Mouse (Mus musculus) ES-E14 (cell line): ENCODE results near the gene Lpcat3. TPM values are rescaled to one million over a fixed set of nuclear protein-coding genes. Genes with fewer than 3 reads are reported as not detected.
"Not testable (repeated sequence)": the region's sequence is repeated elsewhere in the genome, so short reads cannot be mapped to it uniquely, and the experiment has no call there.

Experiments used
- DNase-seq: peaks from one replicate; pipeline ENCODE4 v3.0.0-alpha.2; 2013; ENCODE audit warnings: low read depth, low spot score
- H3K27ac ChIP-seq: 2 replicates; pipeline ENCODE4 v1.5.1; 2012; ENCODE audit warnings: low read depth, mild to moderate bottlenecking, low read length, moderate library complexity, mixed read lengths; ENCODE audit not compliant: poor library complexity, insufficient read depth, severe bottlenecking
- H3K36me3 ChIP-seq: 2 replicates; pipeline ENCODE4 v1.6.1; 2012; ENCODE audit warnings: mild to moderate bottlenecking, low read length, moderate library complexity, mixed read lengths; ENCODE audit not compliant: control insufficient read depth, poor library complexity, insufficient read depth, severe bottlenecking
- H3K4me1 ChIP-seq, 2 experiments: fragments of 150-350 bp in 1 of 2; sonication (generic) in 1 of 2; 2 replicates each; pipeline ENCODE4 v1.6.1; 2012; ENCODE audit warnings: low read length in 2 of 2, mild to moderate bottlenecking in 1 of 2, mixed read lengths in 1 of 2; ENCODE audit not compliant: control insufficient read depth in 2 of 2, insufficient read depth in 2 of 2, poor library complexity in 1 of 2
- H3K4me3 ChIP-seq, 2 experiments: fragments of 150-350 bp in 1 of 2; sonication (generic) in 1 of 2; 2 replicates each; pipeline ENCODE4 v1.5.1; 2012; ENCODE audit warnings: low read length in 2 of 2, low read depth in 1 of 2, mild to moderate bottlenecking in 1 of 2, mixed read lengths in 1 of 2; ENCODE audit not compliant: insufficient read depth in 1 of 2, poor library complexity in 1 of 2, severe bottlenecking in 1 of 2
- H3K9ac ChIP-seq: 2 replicates; pipeline ENCODE4 v1.6.1; 2012; ENCODE audit warnings: low read depth, mild to moderate bottlenecking, low read length, mixed read lengths; ENCODE audit not compliant: poor library complexity, insufficient read depth, severe bottlenecking
- H3K9me3 ChIP-seq: fragments of 150-350 bp; sonication (generic); 2 replicates; pipeline ENCODE4 v1.6.1; 2012; ENCODE audit warnings: low read depth, mild to moderate bottlenecking, low read length; ENCODE audit not compliant: control insufficient read depth, insufficient read depth
- CHD2 ChIP-seq: IDR thresholded peaks from 2 replicates; pipeline ENCODE4 v1.6.1; 2014; ENCODE audit warnings: mild to moderate bottlenecking, low read depth, low read length, inconsistent platforms
- HCFC1 ChIP-seq: IDR thresholded peaks from 2 replicates; pipeline ENCODE4 v1.6.1; 2012; ENCODE audit warnings: low read length, inconsistent platforms, borderline replicate concordance; ENCODE audit not compliant: insufficient read depth
- MAFK ChIP-seq: IDR thresholded peaks from 2 replicates; pipeline ENCODE4 v1.6.1; 2014; ENCODE audit warnings: mild to moderate bottlenecking, low read depth, low read length, inconsistent platforms; ENCODE audit not compliant: insufficient read depth
- ZC3H11A ChIP-seq: IDR thresholded peaks from 2 replicates; pipeline ENCODE4 v1.6.1; 2012; ENCODE audit warnings: low read depth, mild to moderate bottlenecking, inconsistent platforms, low read length, borderline replicate concordance
- ZNF384 ChIP-seq: IDR thresholded peaks from 2 replicates; pipeline ENCODE4 v1.6.1; 2012; ENCODE audit warnings: low read depth, low read length, inconsistent platforms
- in situ Hi-C, 2 experiments: fragments of 600-800 bp; cut with MboI; formaldehyde crosslinking; loops; one replicate each; pipeline ENCODE4 v1.15.1; 2025; ENCODE audit warnings: low sequenced_read_pairs in 2 of 2, inconsistent platforms in 1 of 2; ENCODE audit not compliant: unreplicated experiment in 2 of 2
- total RNA-seq: library from RNA; depleted of rRNA; stranded (reverse); fragments of 300-350 nt; gene quantifications from 2 replicates; pipeline ENCODE4 v1.2.3, GENCODE M21; 2012; rRNA removed

The Lpcat3 gene
- total RNA-seq, result 65.5 and 107 TPM in 2 replicates

DNA sequence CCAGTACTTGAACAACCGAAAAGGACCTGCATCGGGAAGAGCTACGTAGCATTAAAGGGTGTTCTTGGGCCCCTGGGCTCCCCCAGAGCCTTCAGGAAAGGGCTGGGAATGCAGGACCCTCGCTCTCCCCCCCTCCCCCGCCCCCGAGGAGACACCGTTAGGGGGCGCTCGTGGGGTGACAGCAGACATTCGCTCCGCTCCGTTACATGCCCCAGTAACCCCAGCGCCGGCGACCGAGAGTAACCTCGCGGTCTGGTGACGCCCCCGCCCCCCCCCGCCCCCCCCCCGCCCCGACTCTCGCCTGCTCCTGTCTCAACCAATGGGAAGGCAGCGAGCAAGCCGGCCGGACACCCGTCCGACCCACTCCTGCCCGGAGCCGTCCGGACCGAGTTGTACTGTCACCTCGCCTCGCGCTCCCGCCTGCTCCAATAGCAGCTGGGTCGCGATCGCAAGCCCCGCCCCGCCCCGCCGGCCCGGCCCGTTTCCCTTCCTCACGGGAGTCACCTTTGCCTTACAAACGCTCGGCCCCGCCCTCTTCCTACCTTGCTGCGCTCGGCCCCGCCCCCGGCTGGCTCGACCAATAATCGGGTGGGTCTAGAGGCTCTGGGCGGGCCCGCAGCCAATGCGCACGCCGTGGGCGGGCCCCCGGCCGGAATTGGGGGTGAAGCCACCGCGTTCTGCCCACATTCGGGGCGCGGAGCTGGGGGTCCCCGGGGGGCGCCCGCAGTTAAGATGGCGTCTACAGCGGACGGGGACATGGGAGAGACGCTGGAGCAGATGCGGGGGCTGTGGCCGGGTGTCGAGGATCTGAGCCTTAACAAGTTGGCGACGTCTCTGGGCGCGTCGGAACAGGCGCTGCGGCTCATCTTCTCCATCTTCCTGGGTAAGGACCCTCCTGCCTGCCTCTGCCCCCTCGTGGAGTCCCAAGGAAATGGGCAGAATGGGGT is at the start of gene Lpcat3:
TSS of gene Lpcat3 (plus strand) at position 551 of the 947 bp plus-strand sequence.
- Histone ChIP-seq H3K4me3 (peak within 1 kb of the TSS; percentile 78 to 92), H3K36me3 (no peaks in the 10 kb centered on the region), H3K4me1 (peaks cover 0 to 4% of the 10 kb centered on the region in 2 experiments; a peak in 1 of 4 replicates), H3K9me3 (no peaks in the 10 kb centered on the region), H3K9ac (peak within 1 kb of the TSS; percentile 80), H3K27ac (peak within 1 kb of the TSS; percentile 68)
- TF ChIP-seq ZNF384, result no peak
- peak; percentile 39; the same call in 1 of the 2 replicates for TF ChIP-seq HCFC1
- 0 out of 2 replicates have a peak, but pooled peaks have one; percentile 6 for TF ChIP-seq ZC3H11A
- no peak for TF ChIP-seq CHD2
- no peak for TF ChIP-seq MAFK
- in situ Hi-C loops, result no loop called here
- DNase-seq, result peak; percentile 98

- no peaks in the 10 kb centered on the region for H3K4me1 ChIP-seq
- no peak overlapping the region for H3K4me3 ChIP-seq
- DNase-seq, result no peak
- in situ Hi-C loops, result no loop called here
- H3K36me3 ChIP-seq, result no peaks in the 10 kb centered on the region
- H3K27ac ChIP-seq, result no peak overlapping the region
- no peak overlapping the region for H3K9ac ChIP-seq
- TF ChIP-seq MAFK (no peak), HCFC1 (no peak), CHD2 (no peak), ZC3H11A (no peak), ZNF384 (no peak)
- H3K9me3 ChIP-seq, result no peaks in the 10 kb centered on the region
These were observed 37.2 kb upstream of the Lpcat3 start for GRCm38 (mm10) chr6:124625612-124626011.

- in situ Hi-C loops, H3K36me3 ChIP-seq, H3K4me1 ChIP-seq, H3K9ac ChIP-seq, H3K9me3 ChIP-seq, H3K27ac ChIP-seq, H3K4me3 ChIP-seq, DNase-seq: not testable (repeated sequence)
These were observed 36.6 kb upstream of the Lpcat3 start for GRCm38 (mm10) chr6:124626184-124626583.

DNA sequence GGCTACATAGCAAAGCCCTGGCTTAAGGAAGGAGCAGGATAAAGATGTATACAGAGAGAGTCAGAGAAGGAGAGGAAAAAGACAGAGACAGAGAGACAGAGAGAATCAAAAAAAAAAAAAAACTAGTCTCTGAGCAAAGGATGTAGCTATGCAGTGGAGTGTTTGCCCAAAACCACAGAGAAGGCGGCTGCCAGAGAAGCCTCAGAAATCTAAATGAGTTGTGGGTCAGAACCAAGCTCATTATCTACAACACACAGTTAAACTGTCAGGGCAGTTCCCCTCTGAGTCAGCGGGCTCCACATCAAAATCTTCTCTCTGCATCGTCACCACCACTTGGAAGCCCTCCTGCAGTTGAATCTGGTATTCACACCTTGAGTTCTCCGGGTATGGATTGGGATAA is 32.1 kb upstream of the Lpcat3 start:
- no peak for DNase-seq
- Histone ChIP-seq H3K27ac (no peak overlapping the region), H3K4me1 (no peaks in the 10 kb centered on the region), H3K36me3 (no peaks in the 10 kb centered on the region), H3K9me3 (no peaks in the 10 kb centered on the region), H3K4me3 (no peak overlapping the region), H3K9ac (no peak overlapping the region)
- in situ Hi-C loops, result no loop called here
- TF ChIP-seq HCFC1, result no peak
- no peak for TF ChIP-seq CHD2
- no peak for TF ChIP-seq ZC3H11A
- no peak for TF ChIP-seq MAFK
- TF ChIP-seq ZNF384, result no peak

- H3K4me1 ChIP-seq, DNase-seq, H3K9ac ChIP-seq, H3K4me3 ChIP-seq, H3K36me3 ChIP-seq, in situ Hi-C loops, H3K9me3 ChIP-seq, H3K27ac ChIP-seq: not testable (repeated sequence)
These were observed 26.8 kb upstream of the Lpcat3 start, which contains the start of gene C1s2 for GRCm38 (mm10) chr6:124635985-124636384. TSS of gene C1s2 (minus strand) at chr6:124636085.

GRCm38 (mm10) chr6:124636858-124637460 is 25.9 kb upstream of the Lpcat3 start:
- H3K9ac ChIP-seq, in situ Hi-C loops, H3K27ac ChIP-seq, H3K36me3 ChIP-seq, H3K4me1 ChIP-seq, H3K4me3 ChIP-seq, H3K9me3 ChIP-seq: not testable (repeated sequence)
- DNase-seq, result peak; percentile 51
